In genomic region chr13:3216070-3216469, GRCm38 (mm10) we compare ENCODE assay signal across 8 mouse cellular contexts.
DNase-seq lines count a peak whose midpoint lies in the region; ATAC-seq and TF ChIP-seq lines count a peak whose summit lies in the region.
"Not testable (repeated sequence)": the region's sequence is repeated elsewhere in the genome, so short reads cannot be mapped to it uniquely, and the experiment has no call there.

No protein-coding gene starts in this region.

- 44% methylated on average over 3 of the region's 3 CpGs for WGBS in forebrain, embryonic 14.5 days
- WGBS in hindbrain, embryonic 13.5 days: 45% methylated on average over 3 of the region's 3 CpGs
- 31% methylated on average over 3 of the region's 3 CpGs for WGBS in lung, adult 2 months

- not testable (repeated sequence) for TF ChIP-seq POLR2A in lung, adult 2 months (IDR thresholded peaks at IDR 0.05; ENCODE audit: borderline replicate concordance, extremely low read depth, low read depth, low read length)

- not testable (repeated sequence) for H3K4me1 ChIP-seq in forebrain, embryonic 14.5 days (ENCODE audit: control insufficient read depth, insufficient read depth, low read length); hindbrain, embryonic 13.5 days (replicated peaks); lung, adult 2 months (ENCODE audit: control insufficient read depth, insufficient read depth, low read length)

- peak; percentile 35 for DNase-seq in adipocyte (ENCODE audit: low spot score)
- peak; percentile 30 to 54 for DNase-seq in cerebellum, postnatal 25 days
- DNase-seq in forebrain, embryonic 14.5 days (ENCODE audit: low spot score): peak; percentile 22
- DNase-seq in kidney, postnatal 4 days: peak; percentile 6 to 17
- DNase-seq in lung, adult 2 months: not testable (repeated sequence)
- DNase-seq in retina, embryonic 14.5 days (ENCODE audit: low spot score): peak; percentile 49

- H3K79me2 ChIP-seq in C2C12 (ENCODE audit: control insufficient read depth, insufficient read depth): not testable (repeated sequence)

- not testable (repeated sequence) for H3K4me2 ChIP-seq in forebrain, embryonic 14.5 days (ENCODE audit: low read length); hindbrain, embryonic 13.5 days

- H3K27ac ChIP-seq in forebrain, embryonic 14.5 days (ENCODE audit: low read depth, low read length); hindbrain, embryonic 13.5 days: not testable (repeated sequence)

- not testable (repeated sequence) for H3K9me3 ChIP-seq in forebrain, embryonic 14.5 days (replicated peaks; ENCODE audit: control insufficient read depth, low read length); hindbrain, embryonic 13.5 days

- not testable (repeated sequence) for H3K27me3 ChIP-seq in C2C12 (ENCODE audit: control insufficient read depth, insufficient read depth, insufficient read length); forebrain, embryonic 14.5 days (replicated peaks; ENCODE audit: control insufficient read depth, insufficient read depth, low read length); hindbrain, embryonic 13.5 days

- H3K36me3 ChIP-seq in C2C12 (ENCODE audit: control insufficient read depth, insufficient read depth); forebrain, embryonic 14.5 days (ENCODE audit: control insufficient read depth, insufficient read depth, low read length); hindbrain, embryonic 13.5 days: not testable (repeated sequence)

- 0 out of 2 replicates have a peak, but pooled peaks have one; percentile 37 for ATAC-seq in forebrain, embryonic 14.5 days
- ATAC-seq in hindbrain, embryonic 13.5 days (ENCODE audit: low FRiP score): 0 out of 2 replicates have a peak, but pooled peaks have one; percentile 43

- not testable (repeated sequence) for H3K9ac ChIP-seq in forebrain, embryonic 14.5 days (ENCODE audit: low read length); hindbrain, embryonic 13.5 days

- not testable (repeated sequence) for H3ac ChIP-seq in C2C12 (ENCODE audit: control insufficient read depth, insufficient read length, low read depth)

- not testable (repeated sequence) for H3K4me3 ChIP-seq in C2C12 (ENCODE audit: insufficient read depth, poor library complexity, severe bottlenecking); forebrain, embryonic 14.5 days (ENCODE audit: low read depth, low read length); hindbrain, embryonic 13.5 days; lung, adult 2 months (replicated peaks; ENCODE audit: extremely low read depth, low read depth, low read length)

- H3K79me3 ChIP-seq in C2C12 (ENCODE audit: low read depth): not testable (repeated sequence)

- peak; percentile 14 for TF ChIP-seq CTCF in C2C12 (IDR thresholded peaks at IDR 0.05; ENCODE audit: control insufficient read depth, insufficient read depth, insufficient read length)
- peak; percentile 39 for TF ChIP-seq CTCF in lung, adult 2 months (IDR thresholded peaks at IDR 0.05; ENCODE audit: insufficient read depth, low read length)
